Mouse (Mus musculus) liver, embryonic 15.5 days (tissue): ENCODE results near the gene Htr3a. TPM values are rescaled to one million over a fixed set of nuclear protein-coding genes. Genes with fewer than 3 reads are reported as not detected.

Experiments used
- polyA plus RNA-seq: library from polyadenylated mRNA; unstranded; fragments of >200 nt; fragmentation: Nextera tagmentation; extraction: Ambion mirVana; gene quantifications from 2 replicates; pipeline ENCODE4 v1.2.1, GENCODE M21; 2015

The Htr3a gene
- polyA plus RNA-seq, 1 experiment from 2014 or later = not detected

Other genes with a start within 250 kb of the Htr3a start
- 0.54 and 0.98 TPM in 2 replicates for gene Zbtb16, start 74.9 kb downstream of the Htr3a start, polyA plus RNA-seq
- not detected in 2 replicates for gene Htr3b, start 53.9 kb upstream of the Htr3a start, polyA plus RNA-seq
- 3.9 and 5.4 TPM in 2 replicates for gene Usp28, start 74.3 kb upstream of the Htr3a start, polyA plus RNA-seq
- gene Zw10, start 144.5 kb upstream of the Htr3a start, polyA plus RNA-seq = 19.7 and 19.8 TPM in 2 replicates
- not detected in 2 replicates for gene Tmprss5, start 170.2 kb upstream of the Htr3a start, polyA plus RNA-seq